Mouse (Mus musculus) MEL (cell line): Measurements from ENCODE around the gene Palld. TPM values are rescaled to one million over a fixed set of nuclear protein-coding genes. Genes with fewer than 3 reads are reported as not detected.

Source experiments
- DNase-seq: peaks from one replicate; pipeline ENCODE4 v3.0.0; 2011; ENCODE audit warnings: low read depth, low spot score
- H3K27ac ChIP-seq: 2 replicates; pipeline ENCODE4 v1.5.1; 2012; ENCODE audit warnings: low read depth, mild to moderate bottlenecking, control low read depth, low read length, moderate library complexity; ENCODE audit not compliant: control insufficient read depth
- H3K27me3 ChIP-seq, 2 experiments: fragments of 150-350 bp in 1 of 2; sonication (generic) in 1 of 2; 2 replicates each; pipeline ENCODE4 v1.6.1; 2012; ENCODE audit warnings: low read length in 2 of 2, mild to moderate bottlenecking in 2 of 2, improper control_type of control experiment in 1 of 2, moderate library complexity in 1 of 2; ENCODE audit not compliant: insufficient read depth in 2 of 2, control insufficient read depth in 1 of 2
- H3K36me3 ChIP-seq, 2 experiments: 2 replicates each; pipeline ENCODE4 v1.6.1; 2012 to 2014; ENCODE audit warnings: low read length in 2 of 2, improper control_type of control experiment in 1 of 2, inconsistent platforms in 1 of 2, mild to moderate bottlenecking in 1 of 2; ENCODE audit not compliant: insufficient read depth in 2 of 2, control insufficient read depth in 1 of 2
- H3K4me1 ChIP-seq, 2 experiments: fragments of 150-350 bp in 1 of 2; sonication (generic) in 1 of 2; 2 replicates each; pipeline ENCODE4 v1.6.1; 2012; ENCODE audit warnings: low read length in 2 of 2, improper control_type of control experiment in 1 of 2, mild to moderate bottlenecking in 1 of 2; ENCODE audit not compliant: insufficient read depth in 2 of 2, control insufficient read depth in 1 of 2
- H3K4me3 ChIP-seq, 2 experiments: fragments of 150-350 bp in 1 of 2; sonication (generic) in 1 of 2; 2 replicates each; pipeline ENCODE4 v1.5.1; 2012; ENCODE audit warnings: low read depth in 2 of 2, low read length in 2 of 2, mild to moderate bottlenecking in 2 of 2, moderate library complexity in 2 of 2, control low read depth in 1 of 2, improper control_type of control experiment in 1 of 2; ENCODE audit not compliant: control insufficient read depth in 1 of 2, insufficient read depth in 1 of 2
- H3K79me2 ChIP-seq: 2 replicates; pipeline ENCODE4 v1.6.1; 2012; ENCODE audit warnings: mild to moderate bottlenecking, low read length, moderate library complexity; ENCODE audit not compliant: control insufficient read depth, poor library complexity, insufficient read depth
- H3K9ac ChIP-seq: 2 replicates; pipeline ENCODE4 v1.6.1; 2012; ENCODE audit warnings: low read depth, mild to moderate bottlenecking, control low read depth, low read length, moderate library complexity; ENCODE audit not compliant: control insufficient read depth, poor library complexity, severe bottlenecking
- H3K9me3 ChIP-seq: fragments of 150-350 bp; sonication (generic); replicated peaks from 2 replicates; pipeline ENCODE4 v1.6.1; 2012; ENCODE audit warnings: mild to moderate bottlenecking, low read length, improper control_type of control experiment, moderate library complexity; ENCODE audit not compliant: insufficient read depth
- CHD2 ChIP-seq: IDR thresholded peaks from 2 replicates; pipeline ENCODE4 v1.6.1; 2011; ENCODE audit warnings: low read length, improper control_type of control experiment
- E2F4 ChIP-seq: IDR thresholded peaks from 2 replicates; pipeline ENCODE4 v1.6.1; 2011; ENCODE audit warnings: low read depth, low read length, improper control_type of control experiment, borderline replicate concordance
- ELF1 ChIP-seq: IDR thresholded peaks from 2 replicates; pipeline ENCODE4 v1.6.1; 2014; ENCODE audit warnings: low read depth, mild to moderate bottlenecking, inconsistent platforms, low read length, improper control_type of control experiment, moderate library complexity
- ETS1 ChIP-seq: IDR thresholded peaks from 2 replicates; pipeline ENCODE4 v1.6.1; 2012; ENCODE audit warnings: low read depth, mild to moderate bottlenecking, inconsistent platforms, low read length, improper control_type of control experiment, moderate library complexity
- GATA1 ChIP-seq: IDR thresholded peaks from 2 replicates; pipeline ENCODE4 v1.6.1; 2011; ENCODE audit warnings: low read depth, low read length, improper control_type of control experiment
- JUND ChIP-seq: IDR thresholded peaks from 2 replicates; pipeline ENCODE4 v1.6.1; 2011; ENCODE audit warnings: low read depth, mild to moderate bottlenecking, improper control_type of control experiment, low read length
- MAFK ChIP-seq: IDR thresholded peaks from 2 replicates; pipeline ENCODE4 v1.6.1; 2011; ENCODE audit warnings: low read depth, mild to moderate bottlenecking, low read length, improper control_type of control experiment, borderline replicate concordance
- MAX ChIP-seq: IDR thresholded peaks from 2 replicates; pipeline ENCODE4 v1.6.1; 2011; ENCODE audit warnings: low read length, improper control_type of control experiment
- MAZ ChIP-seq: IDR thresholded peaks from 2 replicates; pipeline ENCODE4 v1.6.1; 2012; ENCODE audit warnings: low read depth, mild to moderate bottlenecking, inconsistent platforms, low read length, improper control_type of control experiment
- MEF2A ChIP-seq: IDR thresholded peaks from 2 replicates; pipeline ENCODE4 v1.6.1; 2014; ENCODE audit warnings: low read depth, mild to moderate bottlenecking, inconsistent platforms, low read length, improper control_type of control experiment; ENCODE audit not compliant: poor library complexity, insufficient replicate concordance, severe bottlenecking; ENCODE audit errors: extremely low read depth
- MXI1 ChIP-seq: IDR thresholded peaks from 2 replicates; pipeline ENCODE4 v1.6.1; 2011; ENCODE audit warnings: mild to moderate bottlenecking, low read depth, low read length, improper control_type of control experiment
- NELFE ChIP-seq: IDR thresholded peaks from 2 replicates; pipeline ENCODE4 v1.6.1; 2011; ENCODE audit warnings: low read depth, low read length, improper control_type of control experiment
- POLR2AphosphoS5 ChIP-seq: IDR thresholded peaks from 2 replicates; pipeline ENCODE4 v1.6.1; 2012; ENCODE audit warnings: low read depth, borderline replicate concordance, mild to moderate bottlenecking, inconsistent platforms, low read length, moderate library complexity, mixed read lengths
- RAD21 ChIP-seq: IDR thresholded peaks from 2 replicates; pipeline ENCODE4 v1.6.1; 2011; ENCODE audit warnings: mild to moderate bottlenecking, low read depth, low read length, improper control_type of control experiment
- RCOR1 ChIP-seq: IDR thresholded peaks from 2 replicates; pipeline ENCODE4 v1.6.1; 2012; ENCODE audit warnings: low read depth, mild to moderate bottlenecking, inconsistent platforms, low read length, improper control_type of control experiment
- SIN3A ChIP-seq: IDR thresholded peaks from 2 replicates; pipeline ENCODE4 v1.6.1; 2012; ENCODE audit warnings: low read length, improper control_type of control experiment, inconsistent platforms
- SMC3 ChIP-seq: IDR thresholded peaks from 2 replicates; pipeline ENCODE4 v1.6.1; 2011; ENCODE audit warnings: low read depth, low read length, improper control_type of control experiment
- TCF12 ChIP-seq: IDR thresholded peaks from 2 replicates; pipeline ENCODE4 v1.6.1; 2014; ENCODE audit warnings: low read depth, mild to moderate bottlenecking, inconsistent platforms, low read length, improper control_type of control experiment, moderate library complexity
- ZMIZ1 ChIP-seq: IDR thresholded peaks from 2 replicates; pipeline ENCODE4 v1.6.1; 2012; ENCODE audit warnings: low read depth, mild to moderate bottlenecking, inconsistent platforms, low read length, improper control_type of control experiment, moderate library complexity
- ZNF384 ChIP-seq: IDR thresholded peaks from 2 replicates; pipeline ENCODE4 v1.6.1; 2012; ENCODE audit warnings: low read depth, mild to moderate bottlenecking, inconsistent platforms, low read length, improper control_type of control experiment
- polyA plus RNA-seq, 2 experiments: library from polyadenylated mRNA; stranded (reverse) in 1 of 2; unstranded in 1 of 2; fragments of >175 nt in 1 of 2; fragments of >200 nt in 1 of 2; gene quantifications; 2 replicates each; pipeline versions ENCODE4 v1.2.1 to v1.2.4; 2012; ENCODE audit warnings: low replicate concordance in 2 of 2, low read depth in 1 of 2; ENCODE audit not compliant: insufficient read length in 2 of 2, insufficient read depth in 1 of 2, missing spikeins in 1 of 2
- total RNA-seq: library from RNA; depleted of rRNA; stranded (reverse); fragments of 300-350 nt; gene quantifications from 2 replicates; pipeline ENCODE4 v1.2.3, GENCODE M21; 2012

Gene Palld
- total and polyA plus RNA-seq, 3 experiments: 0.23 to 1.9 TPM; not detected in 1

GRCm38 (mm10) chr8:61582547-61582946 lies 319.9 kb downstream of the Palld start:
- Histone ChIP-seq H3K27me3 (no peaks in the 10 kb centered on the region), H3K9me3 (no peaks in the 10 kb centered on the region), H3K27ac (no peak overlapping the region), H3K36me3 (no peaks in the 10 kb centered on the region)
- DNase-seq: no peak
- no peak for TF ChIP-seq TCF12
- no peak for TF ChIP-seq RAD21
- no peak for TF ChIP-seq ZNF384
- TF ChIP-seq MEF2A: no peak
- TF ChIP-seq RCOR1: no peak
- TF ChIP-seq, all 39 proteins: peak for 0
- Histone ChIP-seq H3K9ac (no peak overlapping the region), H3K4me3 (no peak overlapping the region), H3K79me2 (no peaks in the 10 kb centered on the region), H3K4me1 (no peaks in the 10 kb centered on the region)

GRCm38 (mm10) chr8:61581259-61581658 lies 321.2 kb downstream of the Palld start:
- DNase-seq: no peak
- TF ChIP-seq ZNF384 (no peak), MAX (no peak), MAFK (no peak), ZMIZ1 (no peak)
- Histone ChIP-seq H3K27me3 (no peaks in the 10 kb centered on the region), H3K79me2 (no peaks in the 10 kb centered on the region), H3K27ac (no peak overlapping the region), H3K36me3 (no peaks in the 10 kb centered on the region), H3K4me3 (no peak overlapping the region), H3K4me1 (no peaks in the 10 kb centered on the region), H3K9me3 (no peaks in the 10 kb centered on the region), H3K9ac (no peak overlapping the region)

- no peaks in the 10 kb centered on the region for H3K9me3 ChIP-seq
- H3K27me3 ChIP-seq: peaks cover 0 to 1% of the 10 kb centered on the region in 2 experiments; a peak in 1 of 4 replicates
- no peaks in the 10 kb centered on the region for H3K4me1 ChIP-seq
- TF ChIP-seq ETS1 (no peak), E2F4 (no peak), ZMIZ1 (no peak), GATA1 (no peak), SIN3A (no peak), MEF2A (no peak), CHD2 (no peak), POLR2AphosphoS5 (no peak), JUND (no peak), NELFE (no peak), MXI1 (no peak), ELF1 (no peak), MAZ (no peak), SMC3 (no peak), MAX (no peak)
- H3K36me3 ChIP-seq: no peaks in the 10 kb centered on the region
- H3K27ac ChIP-seq: no peak overlapping the region
- H3K9ac ChIP-seq: no peak overlapping the region
- DNase-seq: no peak
- H3K4me3 ChIP-seq: no peak overlapping the region
- H3K79me2 ChIP-seq: no peaks in the 10 kb centered on the region
These were observed 322.7 kb downstream of the Palld start for GRCm38 (mm10) chr8:61579831-61580230.
